23 mouse cellular contexts compared by ENCODE assay signal in the genomic region with DNA sequence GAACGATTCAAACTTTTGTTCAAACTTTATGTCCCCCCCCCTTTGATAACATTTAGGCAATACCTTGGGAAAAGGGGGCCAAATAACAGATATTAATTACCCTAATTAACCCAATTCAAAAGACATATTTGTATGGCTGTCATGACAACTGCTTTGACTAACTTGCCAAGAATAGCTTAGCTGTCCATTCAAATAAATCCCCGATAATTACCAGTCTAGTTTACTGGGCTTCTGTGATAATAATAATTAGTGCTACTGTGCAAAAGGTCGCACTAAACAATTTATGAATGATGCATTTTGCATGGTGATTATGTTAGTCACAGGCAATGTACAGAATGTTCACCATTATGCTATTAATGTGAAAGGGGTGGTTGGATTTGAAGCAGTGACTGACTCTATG. TPM values are rescaled to one million over a fixed set of nuclear protein-coding genes. Genes with fewer than 3 reads are reported as not detected.
DNase-seq lines count a peak whose midpoint lies in the region; ATAC-seq and TF ChIP-seq lines count a peak whose summit lies in the region.
"Had no signal": no experiment of that assay in that cellular context is flagged by ENCODE, and none has a peak within 500 bp of the region (broad histone marks: within the 10 kb centered on the region; RNA-seq: fewer than 3 reads in every experiment).

No protein-coding gene starts in this region.

- H3K4me3 ChIP-seq in forebrain, embryonic 12.5 days (replicated peaks): no peak overlapping the region
- no peak overlapping the region for H3K4me3 ChIP-seq in forebrain, postnatal 0 days (ENCODE audit: low read depth, low read length)
- H3K4me3 ChIP-seq: embryonic facial prominence, embryonic 13.5 days; embryonic facial prominence, embryonic 15.5 days; erythroblast, embryonic 14.5 days; forebrain, embryonic 15.5 days had no signal

- H3K4me1 ChIP-seq in forebrain, embryonic 12.5 days: peaks cover 12% of the 10 kb centered on the region
- no peaks in the 10 kb centered on the region for H3K4me1 ChIP-seq in forebrain, postnatal 0 days (ENCODE audit: insufficient read depth)

- H3K9ac ChIP-seq in forebrain, embryonic 12.5 days: no peak overlapping the region
- no peak overlapping the region for H3K9ac ChIP-seq in forebrain, postnatal 0 days
- H3K9ac ChIP-seq: embryonic facial prominence, embryonic 13.5 days; embryonic facial prominence, embryonic 15.5 days; forebrain, embryonic 15.5 days had no signal

- peaks cover 7% of the 10 kb centered on the region for H3K27me3 ChIP-seq in forebrain, embryonic 12.5 days
- H3K27me3 ChIP-seq in forebrain, postnatal 0 days (ENCODE audit: insufficient read depth, low read length): no peaks in the 10 kb centered on the region
- H3K27me3 ChIP-seq: embryonic facial prominence, embryonic 15.5 days; forebrain, embryonic 15.5 days had no signal

- H3K4me2 ChIP-seq in forebrain, embryonic 12.5 days: no peak overlapping the region
- H3K4me2 ChIP-seq in forebrain, postnatal 0 days (ENCODE audit: low read depth): no peak overlapping the region
- H3K4me2 ChIP-seq: embryonic facial prominence, embryonic 13.5 days; embryonic facial prominence, embryonic 15.5 days; forebrain, embryonic 15.5 days had no signal

- no peak for TF ChIP-seq CTCF in forebrain, postnatal 0 days (IDR thresholded peaks at IDR 0.05; ENCODE audit: low read depth)
- no peak for TF ChIP-seq CTCF in brain, embryonic 14.5 days (IDR thresholded peaks at IDR 0.05; ENCODE audit: borderline replicate concordance, extremely low read depth, insufficient read depth, insufficient read length)

- DNase-seq in forebrain, postnatal 0 days: no peak
- DNase-seq in Muller cell, postnatal 12 days (ENCODE audit: inconsistent ontology term): peak; percentile 40
- peak; percentile 59 for DNase-seq in brain, embryonic 14.5 days (ENCODE audit: low read depth)
- DNase-seq in retina, postnatal 1 day: peak; percentile 55
- no peak for DNase-seq in urinary bladder, postnatal 10 days (ENCODE audit: low spot score)
- no peak for DNase-seq in layer of hippocampus, postnatal 25 days (ENCODE audit: extremely low spot score in 1 of 2, low spot score in 1 of 2)
- DNase-seq: adrenal gland, adult 8-10 months; adrenal gland, postnatal 14 days; adrenal gland, postnatal 36 days; cerebellum, adult 11 months; cerebellum, adult 18-20 months; cerebellum, adult 8-10 months; cerebellum, adult 9-11 months; cerebellum, postnatal 14 days; cerebellum, postnatal 36 days; embryo, embryonic 11 days had no signal

- no peak overlapping the region for H3K27ac ChIP-seq in forebrain, embryonic 12.5 days
- H3K27ac ChIP-seq in forebrain, postnatal 0 days (ENCODE audit: low read depth, low read length): no peak overlapping the region
- H3K27ac ChIP-seq: embryonic facial prominence, embryonic 13.5 days; embryonic facial prominence, embryonic 15.5 days; forebrain, embryonic 15.5 days had no signal

- no peaks in the 10 kb centered on the region for H3K9me3 ChIP-seq in forebrain, embryonic 12.5 days
- H3K9me3 ChIP-seq in forebrain, postnatal 0 days (ENCODE audit: low read length): no peaks in the 10 kb centered on the region
- H3K9me3 ChIP-seq: embryonic facial prominence, embryonic 13.5 days; embryonic facial prominence, embryonic 15.5 days; forebrain, embryonic 15.5 days had no signal

- no peak for TF ChIP-seq POLR2A in brain, embryonic 14.5 days (IDR thresholded peaks at IDR 0.05; ENCODE audit: borderline replicate concordance, extremely low read depth, insufficient read depth, insufficient read length, poor library complexity, severe bottlenecking)

- ATAC-seq in forebrain, embryonic 12.5 days (ENCODE audit: low FRiP score): peak; percentile 52
- ATAC-seq in forebrain, postnatal 0 days: no peak
- ATAC-seq: activated CD4-positive, CD25-positive, alpha-beta regulatory T cell, adult 4 months; forebrain, embryonic 15.5 days; Patski had no signal

- H3K36me3 ChIP-seq in forebrain, embryonic 12.5 days (replicated peaks): no peaks in the 10 kb centered on the region
- no peaks in the 10 kb centered on the region for H3K36me3 ChIP-seq in forebrain, postnatal 0 days (ENCODE audit: insufficient read depth)
- H3K36me3 ChIP-seq: embryonic facial prominence, embryonic 13.5 days; embryonic facial prominence, embryonic 15.5 days; forebrain, embryonic 15.5 days had no signal

- WGBS in forebrain, embryonic 12.5 days: 37% methylated on average over 3 of the region's 3 CpGs
- WGBS in forebrain, postnatal 0 days: 31% methylated on average over 3 of the region's 3 CpGs

RNA-seq across cellular contexts. Expression of gene Pcdh19, which starts 35.7 kb away (rescaled TPM):
- polyA plus RNA-seq in forebrain, embryonic 12.5 days (2016; fragmentation: Nextera tagmentation; extraction: Ambion mirVana): 21.6 and 22.3 TPM in 2 replicates
- total RNA-seq in forebrain, postnatal 0 days (2014; rRNA removed): 44.9 and 67.1 TPM in 2 replicates
- 15.8 and 23.6 TPM in 2 replicates for polyA plus RNA-seq in forebrain, postnatal 0 days (2015; fragmentation: Nextera tagmentation; extraction: Ambion mirVana)
- polyA plus RNA-seq in brain, embryonic 14.5 days (2012; rRNA removed): 15.2 and 24.4 TPM in 2 replicates
- total RNA-seq in layer of hippocampus, postnatal 25 days (2021): 10 to 100 TPM; 68.2 to 71.4 TPM
- polyA plus RNA-seq: activated CD4-positive, CD25-positive, alpha-beta regulatory T cell, adult 4 months; erythroblast, embryonic 14.5 days had no signal

Comparison
In these comparisons a context has a peak if more than half of its experiments do, and no peak if none do; other contexts are left out.
1. DNase-seq: peak in Muller cell, postnatal 12 days (single experiment), brain, embryonic 14.5 days (single experiment) and retina, postnatal 1 day (single experiment); none in forebrain, postnatal 0 days (single experiment), urinary bladder, postnatal 10 days (single experiment) and layer of hippocampus, postnatal 25 days (0 of 2).